Mouse (Mus musculus) embryonic facial prominence, embryonic 15.5 days (tissue): ENCODE data around the gene 9330182L06Rik. TPM values are rescaled to one million over a fixed set of nuclear protein-coding genes. Genes with fewer than 3 reads are reported as not detected.

Experiments used
- microRNA counts: library from miRNA; unstranded; fragments of <30 nt; microRNA quantifications from one replicate; lab custom pipeline; 2016
- microRNA-seq: library from miRNA; unstranded; fragments of <30 nt; microRNA quantifications from one replicate; pipeline ENCODE4, GENCODE M21; 2016; ENCODE audit warnings: borderline number of aligned reads
- polyA plus RNA-seq: library from polyadenylated mRNA; unstranded; fragments of >200 nt; fragmentation: Nextera tagmentation; extraction: Ambion mirVana; gene quantifications from 2 replicates; pipeline ENCODE4 v1.2.1, GENCODE M21; 2015

Gene 9330182L06Rik
- polyA plus RNA-seq, 1 experiment from 2014 or later: 3.1 TPM

MicroRNA genes within 50 kb of the gene (microRNA counts, 519-probe panel; counts per million panel counts)
- microRNA mmu-miR-879 (lab: Ali Mortazavi, UCI): 1,417 counts per million, percentile 10 among the panel's probes with 10 or more counts

Small RNA genes lying within 50 kb of the gene (microRNA-seq; reads per million reads assigned to microRNA genes)
- 3.4 reads per million, percentile 15 among the genes with 10 or more reads in this experiment for gene Mir879

Other genes starting within 250 kb of the 9330182L06Rik start
- gene Tmem243, start 165.4 kb upstream of the 9330182L06Rik start, polyA plus RNA-seq: 14.3 and 14.5 TPM in 2 replicates
- 47.0 and 49.0 TPM in 2 replicates for gene Dmtf1, start 104.3 kb upstream of the 9330182L06Rik start, polyA plus RNA-seq